Mouse (Mus musculus) stomach, embryonic 15.5 days (tissue): ENCODE results near the gene Rsad1. TPM values are rescaled to one million over a fixed set of nuclear protein-coding genes. Genes with fewer than 3 reads are reported as not detected.

ENCODE experiments used
- ATAC-seq: fragments of 200-750 bp; cut with Nextera tagmentation; 2 replicates; pipeline ENCODE4 v1.8.0; 2017; ENCODE audit warnings: low read depth, moderate number of reproducible peaks, moderate TSS enrichment; ENCODE audit not compliant: insufficient read depth, low FRiP score
- H3K27ac ChIP-seq: fragments of 300-500 bp; sonication (generic); 2 replicates; pipeline ENCODE4 v1.5.1; 2015; ENCODE audit warnings: mild to moderate bottlenecking, inconsistent platforms
- H3K27me3 ChIP-seq: fragments of 300-500 bp; sonication (generic); replicated peaks from 2 replicates; pipeline ENCODE4 v1.6.1; 2015; ENCODE audit warnings: inconsistent platforms
- H3K36me3 ChIP-seq: fragments of 300-500 bp; sonication (generic); 2 replicates; pipeline ENCODE4 v1.6.1; 2015; ENCODE audit warnings: inconsistent platforms
- H3K4me1 ChIP-seq: fragments of 300-500 bp; sonication (generic); 2 replicates; pipeline ENCODE4 v1.6.1; 2015; ENCODE audit warnings: inconsistent platforms
- H3K4me2 ChIP-seq: fragments of 300-500 bp; sonication (generic); 2 replicates; pipeline ENCODE4 v1.6.1; 2015; ENCODE audit warnings: mild to moderate bottlenecking, inconsistent platforms
- H3K4me3 ChIP-seq: fragments of 300-500 bp; sonication (generic); replicated peaks from 2 replicates; pipeline ENCODE4 v1.5.1; 2015; ENCODE audit warnings: inconsistent platforms
- H3K9ac ChIP-seq: fragments of 300-500 bp; sonication (generic); 2 replicates; pipeline ENCODE4 v1.6.1; 2015; ENCODE audit warnings: inconsistent platforms
- H3K9me3 ChIP-seq: fragments of 300-500 bp; sonication (generic); 2 replicates; pipeline ENCODE4 v1.6.1; 2016; ENCODE audit warnings: inconsistent platforms
- WGBS: fragments of 180-500 bp; shearing (Covaris S2); methylation state at CpG from one replicate; pipeline ENCODE4 v1.1.7; 2015; 5-methylcytosine and 5-hydroxymethylcytosine counted together
- polyA plus RNA-seq: library from polyadenylated mRNA; unstranded; fragments of >200 nt; fragmentation: Nextera tagmentation; extraction: Ambion mirVana; gene quantifications from 2 replicates; pipeline ENCODE4 v1.2.1, GENCODE M21; 2015

Gene Rsad1
- polyA plus RNA-seq, result 3.5 and 4.0 TPM in 2 replicates

DNA sequence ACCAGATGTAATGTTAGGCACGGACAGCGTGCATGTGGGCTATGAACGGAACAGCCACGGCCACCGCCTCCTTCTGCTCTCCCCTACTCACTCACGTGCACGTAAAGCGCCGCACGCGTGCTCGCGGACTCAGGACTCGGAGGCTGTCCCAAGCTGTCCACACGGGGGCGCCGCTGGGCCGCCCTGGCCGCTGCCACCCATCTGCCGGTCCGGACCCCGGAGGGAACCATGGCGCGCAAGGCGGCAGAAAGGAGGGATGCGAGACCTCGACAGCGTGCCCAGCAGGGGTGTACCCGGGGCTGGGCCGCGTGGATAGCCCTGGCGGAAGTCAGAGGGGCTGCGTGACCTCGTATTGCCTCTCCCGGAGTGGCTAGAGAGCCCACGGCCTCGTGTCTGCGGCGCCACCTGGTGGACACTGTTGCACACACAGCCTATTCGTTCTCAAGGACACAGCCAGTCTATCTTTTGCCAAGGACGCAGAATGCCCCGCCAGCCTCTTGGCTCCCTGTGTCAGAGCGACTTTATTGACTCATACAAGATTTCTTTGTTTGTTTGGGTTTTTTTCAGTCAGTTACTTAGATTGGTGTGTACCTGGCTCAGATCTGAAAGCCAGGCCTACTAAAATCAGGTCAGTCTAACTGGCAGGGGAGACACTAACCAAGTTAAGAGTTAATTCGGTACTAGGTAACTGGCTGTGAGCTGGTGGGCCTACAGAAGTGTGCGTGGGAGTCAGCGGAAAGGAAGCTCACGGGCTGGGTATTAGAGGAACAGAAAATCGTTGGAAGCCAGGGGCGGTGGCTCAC, at the start of gene Rsad1:
Gene Rsad1, minus strand, starts transcription at position 368 of the 803 bp plus-strand sequence.
- peak within 1 kb of the TSS; percentile 66 for H3K9ac ChIP-seq
- H3K4me1 ChIP-seq, result peaks cover 10% of the 10 kb centered on the region
- H3K9me3 ChIP-seq, result no peaks in the 10 kb centered on the region
- no peaks in the 10 kb centered on the region for H3K36me3 ChIP-seq
- H3K27ac ChIP-seq, result peak within 1 kb of the TSS; percentile 90
- peak within 1 kb of the TSS; percentile 95 for H3K4me2 ChIP-seq
- WGBS, result 3% methylated on average over 49 of the region's 49 CpGs
- H3K27me3 ChIP-seq, result no peaks in the 10 kb centered on the region
- H3K4me3 ChIP-seq, result peak within 1 kb of the TSS; percentile 75
- ATAC-seq, result peak; percentile 84

DNA sequence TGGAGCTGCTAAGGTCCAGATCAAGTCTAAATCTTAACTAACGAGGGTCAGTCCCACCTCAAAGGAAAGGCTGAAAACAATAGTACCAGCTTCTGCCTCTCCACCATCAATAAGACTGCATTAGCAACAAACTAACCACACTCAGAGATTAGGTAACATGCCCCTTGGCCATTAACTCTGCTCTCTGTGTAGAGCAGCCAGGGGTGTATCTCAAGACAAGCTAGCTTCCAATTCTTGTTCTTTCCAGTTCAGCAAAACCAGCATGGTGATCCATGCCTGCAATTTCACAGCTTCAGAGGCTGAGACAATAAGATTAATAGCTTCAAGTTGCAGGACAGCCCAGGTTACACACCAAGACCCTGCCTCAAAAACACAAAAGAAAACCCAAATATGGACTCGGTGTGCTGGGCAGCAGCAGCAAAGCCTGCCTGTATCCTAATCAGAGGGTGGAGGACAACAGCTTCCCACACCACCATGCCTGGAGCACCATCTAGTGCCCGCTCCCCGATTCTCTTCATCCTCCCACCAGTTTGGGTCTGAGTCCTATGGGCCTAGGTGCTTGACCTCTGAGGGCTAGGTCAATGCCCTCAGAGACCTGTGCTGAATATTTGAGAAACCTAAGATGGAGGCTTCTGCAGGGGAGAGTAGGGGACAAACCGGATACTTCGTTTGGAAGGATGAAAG, 49.5 kb upstream of the Rsad1 start:
- no peak overlapping the region for H3K27ac ChIP-seq
- H3K4me3 ChIP-seq, result no peak overlapping the region
- H3K9me3 ChIP-seq, result no peaks in the 10 kb centered on the region
- no peak overlapping the region for H3K4me2 ChIP-seq
- H3K27me3 ChIP-seq, result no peaks in the 10 kb centered on the region
- WGBS, result 63% methylated on average over 6 of the region's 6 CpGs
- H3K4me1 ChIP-seq, result 0 out of 2 replicates have a peak, but pooled peaks cover 6% of the 10 kb centered on the region
- no peak overlapping the region for H3K9ac ChIP-seq
- no peak for ATAC-seq
- no peaks in the 10 kb centered on the region for H3K36me3 ChIP-seq

DNA sequence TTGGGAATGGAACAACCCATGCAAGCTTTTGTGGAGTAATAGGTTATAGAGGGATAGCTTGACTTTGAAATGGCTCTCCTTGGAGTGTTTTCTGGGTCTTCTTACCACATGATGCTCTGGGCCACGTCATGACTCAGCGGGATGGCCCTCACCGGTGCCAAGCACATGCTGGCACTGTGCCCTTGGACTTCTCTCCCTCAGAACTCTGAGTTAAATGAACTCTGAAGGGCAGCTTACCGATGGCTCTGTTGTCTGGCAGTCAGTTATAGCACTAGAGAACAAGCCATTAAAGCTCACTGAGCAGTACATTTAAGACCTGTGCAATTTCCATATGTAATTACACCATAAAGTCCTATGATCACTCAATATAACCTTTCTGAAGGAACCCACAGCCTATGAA, 48.3 kb upstream of the Rsad1 start:
- WGBS, result 81% methylated on average over 4 of the region's 4 CpGs

GRCm38 (mm10) chr11:94596311-94596852, 47.3 kb upstream of the Rsad1 start:
- peaks cover 8% of the 10 kb centered on the region for H3K4me1 ChIP-seq
- H3K9me3 ChIP-seq, result no peaks in the 10 kb centered on the region
- no peaks in the 10 kb centered on the region for H3K36me3 ChIP-seq
- no peak for ATAC-seq
- H3K27me3 ChIP-seq, result no peaks in the 10 kb centered on the region
- H3K4me2 ChIP-seq, result no peak overlapping the region
- H3K4me3 ChIP-seq, result no peak overlapping the region
- H3K9ac ChIP-seq, result no peak overlapping the region
- H3K27ac ChIP-seq, result no peak overlapping the region
- 63% methylated on average over 7 of the region's 7 CpGs for WGBS

More for the DNA sequence above, 48.3 kb upstream of the Rsad1 start:
- Histone ChIP-seq H3K4me3 (no peak overlapping the region), H3K27ac (no peak overlapping the region), H3K9ac (no peak overlapping the region), H3K9me3 (no peaks in the 10 kb centered on the region), H3K27me3 (no peaks in the 10 kb centered on the region), H3K4me2 (no peak overlapping the region), H3K36me3 (no peaks in the 10 kb centered on the region), H3K4me1 (0 out of 2 replicates have a peak, but pooled peaks cover 6% of the 10 kb centered on the region)
- no peak for ATAC-seq

DNA sequence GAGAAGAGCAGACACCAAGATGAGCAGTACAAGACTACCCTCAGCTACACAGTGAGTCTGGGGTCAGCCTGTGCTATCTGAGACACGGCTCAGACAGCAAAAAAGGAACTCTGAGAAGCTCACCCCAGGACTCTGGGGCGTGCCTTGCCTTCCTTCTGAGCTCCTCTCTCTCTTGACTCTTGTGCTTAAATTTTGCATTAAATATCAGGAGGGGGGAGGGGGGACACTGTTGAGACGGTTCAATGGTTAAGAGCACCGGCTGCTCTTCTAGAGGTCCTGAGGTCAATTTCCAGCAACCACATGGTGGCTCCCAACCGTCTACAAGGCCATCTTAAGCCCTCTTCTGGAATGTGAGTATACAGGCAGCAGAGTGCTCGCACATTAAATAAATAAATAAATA, 38.5 kb upstream of the Rsad1 start:
- H3K4me2 ChIP-seq, result no peak overlapping the region
- H3K27ac ChIP-seq, result no peak overlapping the region
- peaks cover 7% of the 10 kb centered on the region for H3K4me1 ChIP-seq
- H3K27me3 ChIP-seq, result no peaks in the 10 kb centered on the region
- no peaks in the 10 kb centered on the region for H3K9me3 ChIP-seq
- H3K4me3 ChIP-seq, result no peak overlapping the region
- WGBS, result 84% methylated on average over 6 of the region's 6 CpGs
- H3K9ac ChIP-seq, result no peak overlapping the region
- no peak for ATAC-seq
- peaks cover 3% of the 10 kb centered on the region; the same call in 1 of the 2 replicates for H3K36me3 ChIP-seq

- no peaks in the 10 kb centered on the region for H3K4me1 ChIP-seq
- no peak overlapping the region for H3K4me3 ChIP-seq
- ATAC-seq, result no peak
- no peak overlapping the region for H3K27ac ChIP-seq
- H3K4me2 ChIP-seq, result no peak overlapping the region
- no peaks in the 10 kb centered on the region for H3K9me3 ChIP-seq
- peaks cover 3% of the 10 kb centered on the region; the same call in 1 of the 2 replicates for H3K36me3 ChIP-seq
- H3K9ac ChIP-seq, result no peak overlapping the region
- WGBS, result 90% methylated on average over 9 of the region's 9 CpGs
- H3K27me3 ChIP-seq, result no peaks in the 10 kb centered on the region
Observed at GRCm38 (mm10) chr11:94585091-94585490, 36.0 kb upstream of the Rsad1 start.

GRCm38 (mm10) chr11:94580111-94580740, 31.2 kb upstream of the Rsad1 start:
- WGBS, result 82% methylated on average over 5 of the region's 5 CpGs
- H3K27ac ChIP-seq, result no peak overlapping the region
- no peak overlapping the region for H3K9ac ChIP-seq
- no peaks in the 10 kb centered on the region for H3K27me3 ChIP-seq
- H3K36me3 ChIP-seq, result peaks cover 2% of the 10 kb centered on the region; the same call in 1 of the 2 replicates
- ATAC-seq, result no peak
- H3K4me1 ChIP-seq, result no peaks in the 10 kb centered on the region
- no peaks in the 10 kb centered on the region for H3K9me3 ChIP-seq
- H3K4me3 ChIP-seq, result no peak overlapping the region
- no peak overlapping the region for H3K4me2 ChIP-seq

- H3K36me3 ChIP-seq, result 0 out of 2 replicates have a peak, but pooled peaks cover 2% of the 10 kb centered on the region
- H3K4me2 ChIP-seq, result no peak overlapping the region
- H3K4me1 ChIP-seq, result no peaks in the 10 kb centered on the region
- no peak overlapping the region for H3K27ac ChIP-seq
- 89% methylated on average over 9 of the region's 9 CpGs for WGBS
- no peak for ATAC-seq
- no peaks in the 10 kb centered on the region for H3K9me3 ChIP-seq
- no peak overlapping the region for H3K4me3 ChIP-seq
- no peaks in the 10 kb centered on the region for H3K27me3 ChIP-seq
- H3K9ac ChIP-seq, result no peak overlapping the region
Observed at GRCm38 (mm10) chr11:94576361-94576760, 27.3 kb upstream of the Rsad1 start.

- Histone ChIP-seq H3K27me3 (no peaks in the 10 kb centered on the region), H3K4me2 (no peak overlapping the region), H3K9me3 (no peaks in the 10 kb centered on the region), H3K27ac (no peak overlapping the region), H3K4me1 (no peaks in the 10 kb centered on the region), H3K36me3 (0 out of 2 replicates have a peak, but pooled peaks cover 2% of the 10 kb centered on the region), H3K9ac (no peak overlapping the region), H3K4me3 (no peak overlapping the region)
- WGBS, result 61% methylated on average over 2 of the region's 2 CpGs
- no peak for ATAC-seq
Observed at GRCm38 (mm10) chr11:94575036-94575435, 26.0 kb upstream of the Rsad1 start.

DNA sequence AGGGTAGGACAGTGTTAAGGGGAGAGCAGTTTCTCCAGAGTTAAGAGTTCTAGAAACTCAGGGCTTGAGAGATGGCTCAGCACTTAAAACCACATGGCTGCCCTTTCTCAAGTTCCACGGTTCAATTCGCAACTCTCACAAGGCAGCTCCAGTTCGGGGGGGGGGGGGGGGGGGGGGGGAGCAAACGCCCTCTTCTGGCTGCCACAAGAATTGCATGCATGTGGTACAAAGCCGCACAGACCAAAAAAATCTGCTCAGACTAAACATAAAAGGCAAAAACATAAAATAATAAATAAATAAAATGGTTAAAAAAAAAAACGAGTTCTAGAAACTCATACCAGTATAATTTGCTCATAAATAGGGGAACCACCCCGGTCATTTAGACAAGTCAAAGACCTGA, 25.5 kb upstream of the Rsad1 start:
- H3K36me3 ChIP-seq, result 0 out of 2 replicates have a peak, but pooled peaks cover 2% of the 10 kb centered on the region
- no peaks in the 10 kb centered on the region for H3K27me3 ChIP-seq
- H3K4me2 ChIP-seq, result no peak overlapping the region
- H3K27ac ChIP-seq, result no peak overlapping the region
- H3K9me3 ChIP-seq, result no peaks in the 10 kb centered on the region
- H3K4me3 ChIP-seq, result no peak overlapping the region
- ATAC-seq, result no peak
- 24% methylated on average over 6 of the region's 7 CpGs for WGBS
- no peak overlapping the region for H3K9ac ChIP-seq
- no peaks in the 10 kb centered on the region for H3K4me1 ChIP-seq

DNA sequence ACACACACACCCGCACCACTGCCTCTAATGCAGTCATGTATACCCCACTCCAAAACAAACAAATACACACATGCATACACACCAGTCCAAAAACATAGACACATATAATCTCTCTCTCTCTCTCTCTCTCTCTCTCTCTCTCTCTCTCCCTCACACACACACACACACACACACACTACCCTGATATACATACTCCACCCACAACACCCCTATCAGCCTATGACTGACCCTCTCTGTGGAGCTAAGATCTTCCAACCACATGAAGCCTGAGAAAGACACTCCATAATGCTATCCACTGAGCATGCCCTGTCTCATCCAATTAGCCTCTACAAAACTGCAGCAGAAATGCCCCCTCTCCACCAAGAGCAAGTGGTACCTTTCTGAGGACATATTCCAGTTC, 22.8 kb upstream of the Rsad1 start:
- no peaks in the 10 kb centered on the region for H3K9me3 ChIP-seq
- H3K4me1 ChIP-seq, result no peaks in the 10 kb centered on the region; the same call in 1 of the 2 replicates
- H3K9ac ChIP-seq, result no peak overlapping the region
- H3K4me2 ChIP-seq, result no peak overlapping the region
- 0 out of 2 replicates have a peak, but pooled peaks cover 2% of the 10 kb centered on the region for H3K36me3 ChIP-seq
- no peak overlapping the region for H3K27ac ChIP-seq
- no peak overlapping the region for H3K4me3 ChIP-seq
- ATAC-seq, result no peak
- WGBS, result 93% methylated on average over 1 of the region's 1 CpGs
- no peaks in the 10 kb centered on the region for H3K27me3 ChIP-seq
